Mouse (Mus musculus): ENCODE measurements around the gene Cpsf6.

GRCm38 (mm10) chr10:117409373-117410354, 29.8 kb upstream of the Cpsf6 start:
- no peak for TF ChIP-seq REST (IDR thresholded peaks at IDR 0.05; ENCODE audit: insufficient read depth, insufficient read length)
- no peak for TF ChIP-seq POLR2A (IDR thresholded peaks at IDR 0.05; ENCODE audit: insufficient read length, low read depth)
- no peak for TF ChIP-seq E2F4 (IDR thresholded peaks at IDR 0.05; ENCODE audit: insufficient read depth)
- TF ChIP-seq MAX (IDR thresholded peaks at IDR 0.05; ENCODE audit: low read depth), result no peak
- no peak for TF ChIP-seq POLR2AphosphoS2 (IDR thresholded peaks at IDR 0.05; ENCODE audit: insufficient read length, low read depth)
- no peak for TF ChIP-seq MYOG (IDR thresholded peaks at IDR 0.05; ENCODE audit: control insufficient read depth in 1 of 3, insufficient read depth in 1 of 3, insufficient read length in 2 of 3, low read depth in 2 of 3)
- TF ChIP-seq MYOD1 (IDR thresholded peaks at IDR 0.05; ENCODE audit: control insufficient read depth in 1 of 3, insufficient read length in 2 of 3, low read depth in 2 of 3), result no peak
- no peak for TF ChIP-seq CEBPB (IDR thresholded peaks at IDR 0.05; ENCODE audit: insufficient read depth, poor library complexity, severe bottlenecking)
- no peak for TF ChIP-seq TCF12 (IDR thresholded peaks at IDR 0.05; ENCODE audit: insufficient read depth, poor library complexity, severe bottlenecking)
- no peak for TF ChIP-seq SRF (IDR thresholded peaks at IDR 0.05; ENCODE audit: control insufficient read depth, insufficient read length, low read depth)
- TF ChIP-seq USF1 (IDR thresholded peaks at IDR 0.05; ENCODE audit: low read depth), result no peak
- no peak for TF ChIP-seq TCF3 (IDR thresholded peaks at IDR 0.05; ENCODE audit: insufficient read length, low read depth)

All from myocyte (in vitro differentiated cells).